Comparison of ENCODE assay signal across 7 mouse cellular contexts in the genomic region with DNA sequence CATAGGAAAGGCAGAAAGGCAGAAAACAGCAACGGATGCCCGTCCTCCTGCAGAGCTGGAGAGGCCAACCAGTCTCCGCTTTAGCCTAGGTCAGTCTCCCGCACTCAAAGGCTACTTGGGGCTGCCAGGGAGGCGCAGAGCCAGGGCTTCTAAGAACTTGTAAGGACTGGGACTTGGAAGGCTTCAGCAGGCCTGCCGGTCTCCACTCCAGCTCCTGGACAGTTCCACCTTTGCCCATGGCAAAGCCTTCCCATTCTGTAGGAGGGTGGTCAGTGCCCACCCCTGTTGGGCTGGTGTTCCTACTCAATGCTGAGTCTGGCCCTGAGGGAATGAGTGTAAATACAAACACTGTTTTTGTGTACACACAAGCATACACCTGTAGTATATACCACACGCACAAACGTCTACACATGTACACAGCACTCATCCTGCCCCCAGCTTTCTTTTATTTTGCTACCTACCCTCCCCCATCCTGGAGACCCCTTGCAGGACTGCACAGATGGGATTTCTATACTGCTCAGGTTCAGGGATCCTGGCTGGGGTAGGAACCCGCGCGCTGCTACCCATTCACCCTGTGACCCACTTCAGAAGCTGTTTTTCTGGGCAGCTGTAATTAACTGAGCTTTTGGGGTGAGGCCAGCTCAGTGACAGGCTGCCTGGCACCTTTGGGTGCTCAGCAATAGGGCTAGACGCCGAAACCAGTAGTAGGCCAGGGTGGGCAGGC. TPM values are rescaled to one million over a fixed set of nuclear protein-coding genes. Genes with fewer than 3 reads are reported as not detected.
DNase-seq lines count a peak whose midpoint lies in the region; ATAC-seq and TF ChIP-seq lines count a peak whose summit lies in the region.

No protein-coding gene starts in this region.

- H3K4me1 ChIP-seq in spleen, adult 2 months (ENCODE audit: control insufficient read depth, insufficient read depth, insufficient read length), result no peaks in the 10 kb centered on the region
- peaks cover 26% of the 10 kb centered on the region for H3K4me1 ChIP-seq in embryonic fibroblast, embryonic 13.5 days (ENCODE audit: control insufficient read depth, insufficient read depth, low read length)
- H3K4me1 ChIP-seq in hindbrain, embryonic 10.5 days (replicated peaks), result peaks cover 38% of the 10 kb centered on the region
- peaks cover 53% of the 10 kb centered on the region for H3K4me1 ChIP-seq in lung, embryonic 16.5 days (replicated peaks; ENCODE audit: control insufficient read depth, insufficient read depth, low read length)
- peaks cover 4% of the 10 kb centered on the region for H3K4me1 ChIP-seq in thymus, adult 2 months (replicated peaks; ENCODE audit: control insufficient read depth, insufficient read depth, low read length)

- H3K9me3 ChIP-seq in hindbrain, embryonic 10.5 days, result no peaks in the 10 kb centered on the region
- H3K9me3 ChIP-seq in lung, embryonic 16.5 days (ENCODE audit: control insufficient read depth, low read length), result no peaks in the 10 kb centered on the region

- H3K36me3 ChIP-seq in spleen, adult 2 months (ENCODE audit: control insufficient read depth, insufficient read depth, low read length), result no peaks in the 10 kb centered on the region
- no peaks in the 10 kb centered on the region for H3K36me3 ChIP-seq in hindbrain, embryonic 10.5 days
- H3K36me3 ChIP-seq in lung, embryonic 16.5 days (ENCODE audit: control insufficient read depth, insufficient read depth, low read length), result no peaks in the 10 kb centered on the region
- H3K36me3 ChIP-seq in thymus, adult 2 months (ENCODE audit: control insufficient read depth, insufficient read depth, low read length), result no peaks in the 10 kb centered on the region

- WGBS in spleen, adult 2 months, result 86% methylated on average over 13 of the region's 13 CpGs
- WGBS in hindbrain, embryonic 10.5 days, result 53% methylated on average over 13 of the region's 13 CpGs
- WGBS in lung, embryonic 16.5 days, result 47% methylated on average over 13 of the region's 13 CpGs
- 93% methylated on average over 13 of the region's 13 CpGs for WGBS in thymus, adult 2 months

- no peak overlapping the region for H3K4me2 ChIP-seq in lung, embryonic 16.5 days (ENCODE audit: low read depth, low read length)

- peak overlapping the region; percentile 33; the same call in 1 of the 2 replicates for H3K9ac ChIP-seq in lung, embryonic 16.5 days (ENCODE audit: low read length)

- no peak for TF ChIP-seq POLR2A in spleen, adult 2 months (IDR thresholded peaks at IDR 0.05; ENCODE audit: low read depth, low read length)
- no peak for TF ChIP-seq POLR2A in embryonic fibroblast, embryonic 13.5 days (IDR thresholded peaks at IDR 0.05; ENCODE audit: low read depth, low read length)
- no peak for TF ChIP-seq POLR2A in thymus, adult 2 months (IDR thresholded peaks at IDR 0.05; ENCODE audit: control insufficient read depth, extremely low read depth, insufficient read depth, low read length, poor library complexity)

- DNase-seq in spleen, adult 2 months (ENCODE audit: low read depth in 1 of 2, low spot score in 2 of 2), result no peak
- no peak for DNase-seq in spleen, postnatal 36 days (ENCODE audit: low spot score in 2 of 2)
- peak; percentile 24 for DNase-seq in hindbrain, embryonic 10.5 days (ENCODE audit: low spot score)
- no peak for DNase-seq in thymus, adult 2 months
- no peak for DNase-seq in left cerebral cortex, adult 11 months (ENCODE audit: low spot score)

- ATAC-seq in lung, embryonic 16.5 days (ENCODE audit: low read depth), result no peak

- H3K27me3 ChIP-seq in spleen, adult 2 months (ENCODE audit: control insufficient read depth, insufficient read depth, low read length), result no peaks in the 10 kb centered on the region
- H3K27me3 ChIP-seq in hindbrain, embryonic 10.5 days (ENCODE audit: insufficient read depth, poor library complexity, severe bottlenecking), result 0 out of 2 replicates have a peak, but pooled peaks cover 4% of the 10 kb centered on the region
- H3K27me3 ChIP-seq in lung, embryonic 16.5 days (ENCODE audit: control insufficient read depth, insufficient read depth, low read depth, low read length), result no peaks in the 10 kb centered on the region
- no peaks in the 10 kb centered on the region for H3K27me3 ChIP-seq in thymus, adult 2 months (ENCODE audit: control insufficient read depth, insufficient read depth, low read length)

- H3K27ac ChIP-seq in spleen, adult 2 months (ENCODE audit: insufficient read depth, low read length), result peak overlapping the region; percentile 33; the same call in 1 of the 2 replicates
- H3K27ac ChIP-seq in embryonic fibroblast, embryonic 13.5 days (ENCODE audit: insufficient read depth, low read length), result peak overlapping the region; percentile 79
- peak overlapping the region; percentile 83 for H3K27ac ChIP-seq in hindbrain, embryonic 10.5 days
- peak overlapping the region; percentile 95 for H3K27ac ChIP-seq in lung, embryonic 16.5 days (ENCODE audit: low read length)
- no peak overlapping the region for H3K27ac ChIP-seq in thymus, adult 2 months (ENCODE audit: control insufficient read depth, insufficient read depth, low read length)

- H3K4me3 ChIP-seq in spleen, adult 2 months (ENCODE audit: extremely low read depth, insufficient read depth, insufficient read length), result no peak overlapping the region
- no peak overlapping the region for H3K4me3 ChIP-seq in embryonic fibroblast, embryonic 13.5 days (ENCODE audit: insufficient read depth, low read length)
- H3K4me3 ChIP-seq in hindbrain, embryonic 10.5 days, result peak overlapping the region; percentile 24
- no peak overlapping the region for H3K4me3 ChIP-seq in lung, embryonic 16.5 days (ENCODE audit: low read length)
- H3K4me3 ChIP-seq in thymus, adult 2 months (ENCODE audit: control insufficient read depth, insufficient read depth, low read length), result no peak overlapping the region

- TF ChIP-seq CTCF in spleen, adult 2 months (IDR thresholded peaks at IDR 0.05; ENCODE audit: extremely low read depth, insufficient read depth, insufficient read length, insufficient replicate concordance), result no peak
- no peak for TF ChIP-seq CTCF in embryonic fibroblast, embryonic 13.5 days (IDR thresholded peaks at IDR 0.05; ENCODE audit: borderline replicate concordance, insufficient read depth, low read length)
- no peak for TF ChIP-seq CTCF in thymus, adult 2 months (IDR thresholded peaks at IDR 0.05; ENCODE audit: borderline replicate concordance, control insufficient read depth, extremely low read depth, insufficient read depth, low read length, poor library complexity)

RNA-seq across cellular contexts. Expression of a gene that starts 25.5 kb away (rescaled TPM):
- polyA plus RNA-seq in spleen, adult 2 months (2012; rRNA removed), result 10.3 and 13.4 TPM in 2 replicates
- polyA plus RNA-seq in embryonic fibroblast, embryonic 13.5 days (2011; ENCODE audit: insufficient read length, low read depth, missing spikeins), result 85.4 and 90.9 TPM in 2 replicates
- 17.9 and 19.0 TPM in 2 replicates for polyA plus RNA-seq in hindbrain, embryonic 10.5 days (2016; fragmentation: Nextera tagmentation; extraction: Ambion mirVana)
- 26.8 and 28.8 TPM in 2 replicates for polyA plus RNA-seq in lung, embryonic 16.5 days (2015; fragmentation: Nextera tagmentation; extraction: Ambion mirVana)
- polyA plus RNA-seq in thymus, adult 2 months (2012; rRNA removed), result 15.8 and 17.9 TPM in 2 replicates
